Mouse (Mus musculus) spleen, adult 2 months (tissue): ENCODE results near the gene Prmt9. TPM values are rescaled to one million over a fixed set of nuclear protein-coding genes. Genes with fewer than 3 reads are reported as not detected.

Source experiments
- DNase-seq, 2 experiments: peaks; one replicate each; pipeline versions ENCODE4 v3.0.0 to v3.0.0-alpha.2; 2012 to 2021; ENCODE audit warnings: low spot score in 2 of 2, low read depth in 1 of 2
- H3K27ac ChIP-seq: fragments of 200-500 bp; 2 replicates; pipeline ENCODE4 v1.5.1; 2012; ENCODE audit warnings: low read length, inconsistent platforms; ENCODE audit not compliant: insufficient read depth
- H3K27me3 ChIP-seq: fragments of 200-500 bp; 2 replicates; pipeline ENCODE4 v1.6.1; 2012; ENCODE audit warnings: mild to moderate bottlenecking, moderate library complexity, low read length, inconsistent platforms; ENCODE audit not compliant: control insufficient read depth, insufficient read depth
- H3K36me3 ChIP-seq: fragments of 200-500 bp; 2 replicates; pipeline ENCODE4 v1.6.1; 2012; ENCODE audit warnings: mild to moderate bottlenecking, low read length, inconsistent platforms; ENCODE audit not compliant: control insufficient read depth, insufficient read depth
- H3K4me1 ChIP-seq: fragments of 200-500 bp; 2 replicates; pipeline ENCODE4 v1.6.1; 2011; ENCODE audit warnings: inconsistent platforms; ENCODE audit not compliant: control insufficient read depth, insufficient read depth, insufficient read length
- H3K4me3 ChIP-seq: fragments of 200-500 bp; 2 replicates; pipeline ENCODE4 v1.5.1; 2011; ENCODE audit warnings: mild to moderate bottlenecking, inconsistent platforms; ENCODE audit not compliant: insufficient read depth, insufficient read length; ENCODE audit errors: extremely low read depth
- CTCF ChIP-seq: fragments of 200-500 bp; IDR thresholded peaks from 2 replicates; pipeline ENCODE4 v1.5.1; 2011; ENCODE audit warnings: mild to moderate bottlenecking, inconsistent platforms; ENCODE audit not compliant: insufficient read depth, insufficient read length, insufficient replicate concordance; ENCODE audit errors: extremely low read depth
- POLR2A ChIP-seq: fragments of 200-500 bp; IDR thresholded peaks from 2 replicates; pipeline ENCODE4 v1.6.1; 2011; ENCODE audit warnings: low read depth, low read length, inconsistent platforms
- whole genome bisulfite sequencing: fragments of 180-500 bp; shearing (Covaris S2); methylation state at CpG from one replicate; pipeline ENCODE4 v1.1.7; 2018; 5-methylcytosine and 5-hydroxymethylcytosine counted together
- polyA plus RNA-seq: library from polyadenylated mRNA; depleted of rRNA; stranded (reverse); fragments of >200 nt; gene quantifications from 2 replicates; pipeline ENCODE4 v1.2.3, GENCODE M21; 2012; rRNA removed

Gene Prmt9
- 5.7 and 6.5 TPM in 2 replicates for polyA plus RNA-seq

GRCm38 (mm10) chr8:77549121-77549706 is at the start of gene Prmt9:
Gene Prmt9, plus strand, starts transcription at chr8:77549397.
- WGBS = 6% methylated on average over 42 of the region's 42 CpGs
- Histone ChIP-seq H3K27ac (peak within 1 kb of the TSS; percentile 76), H3K36me3 (peaks cover 7% of the 10 kb centered on the region; the same call in 1 of the 2 replicates), H3K27me3 (no peaks in the 10 kb centered on the region), H3K4me1 (no peaks in the 10 kb centered on the region), H3K4me3 (peak within 1 kb of the TSS; percentile 80)
- DNase-seq = peak; percentile 67 to 90
- TF ChIP-seq CTCF (no peak), POLR2A (peak; percentile 51)

- no peak for TF ChIP-seq POLR2A
- no peak for TF ChIP-seq CTCF
- H3K36me3 ChIP-seq = no peaks in the 10 kb centered on the region
- H3K27me3 ChIP-seq = no peaks in the 10 kb centered on the region
- no peak overlapping the region for H3K4me3 ChIP-seq
- no peak for DNase-seq
- 95% methylated on average over 3 of the region's 3 CpGs for WGBS
- H3K4me1 ChIP-seq = peaks cover 2% of the 10 kb centered on the region; the same call in 1 of the 2 replicates
- no peak overlapping the region for H3K27ac ChIP-seq
Measured at GRCm38 (mm10) chr8:77500264-77500663, 48.9 kb upstream of the Prmt9 start.

GRCm38 (mm10) chr8:77501131-77501530 is 48.1 kb upstream of the Prmt9 start:
- Histone ChIP-seq H3K4me3 (no peak overlapping the region), H3K36me3 (no peaks in the 10 kb centered on the region), H3K4me1 (peaks cover under 1% of the 10 kb centered on the region; the same call in 1 of the 2 replicates), H3K27ac (no peak overlapping the region), H3K27me3 (no peaks in the 10 kb centered on the region)
- no peak for DNase-seq
- 87% methylated on average over 8 of the region's 8 CpGs for WGBS
- no peak for TF ChIP-seq POLR2A
- no peak for TF ChIP-seq CTCF

GRCm38 (mm10) chr8:77502547-77502946 is 46.6 kb upstream of the Prmt9 start:
- H3K4me1 ChIP-seq = no peaks in the 10 kb centered on the region

GRCm38 (mm10) chr8:77506539-77506938 is 42.7 kb upstream of the Prmt9 start:
- 73% methylated on average over 7 of the region's 7 CpGs for WGBS
- no peaks in the 10 kb centered on the region for H3K27me3 ChIP-seq
- no peak for DNase-seq
- H3K4me1 ChIP-seq = no peaks in the 10 kb centered on the region
- no peak for TF ChIP-seq POLR2A
- no peak for TF ChIP-seq CTCF
- no peak overlapping the region for H3K4me3 ChIP-seq
- no peak overlapping the region for H3K27ac ChIP-seq
- H3K36me3 ChIP-seq = no peaks in the 10 kb centered on the region

More at GRCm38 (mm10) chr8:77502547-77502946, 46.6 kb upstream of the Prmt9 start:
- no peak for TF ChIP-seq CTCF
- no peak for TF ChIP-seq POLR2A
- Histone ChIP-seq H3K36me3 (no peaks in the 10 kb centered on the region), H3K27ac (no peak overlapping the region), H3K27me3 (no peaks in the 10 kb centered on the region), H3K4me3 (no peak overlapping the region)
- WGBS = 91% methylated on average over 6 of the region's 6 CpGs
- DNase-seq = no peak

- TF ChIP-seq POLR2A (no peak), CTCF (no peak)
- 86% methylated on average over 10 of the region's 10 CpGs for WGBS
- DNase-seq = no peak
- H3K4me1 ChIP-seq = no peaks in the 10 kb centered on the region
- no peak overlapping the region for H3K4me3 ChIP-seq
- H3K36me3 ChIP-seq = no peaks in the 10 kb centered on the region
- H3K27ac ChIP-seq = no peak overlapping the region
- H3K27me3 ChIP-seq = no peaks in the 10 kb centered on the region
Measured at GRCm38 (mm10) chr8:77507510-77508035, 41.6 kb upstream of the Prmt9 start.

- H3K4me3 ChIP-seq = no peak overlapping the region
- H3K27me3 ChIP-seq = no peaks in the 10 kb centered on the region
- no peaks in the 10 kb centered on the region for H3K36me3 ChIP-seq
- DNase-seq = no peak
- TF ChIP-seq POLR2A (no peak), CTCF (no peak)
- 26% methylated on average over 7 of the region's 7 CpGs for WGBS
- H3K27ac ChIP-seq = no peak overlapping the region
- H3K4me1 ChIP-seq = no peaks in the 10 kb centered on the region
Measured at GRCm38 (mm10) chr8:77509044-77509443, 40.2 kb upstream of the Prmt9 start.
